In genomic region chr9:57943067-57943466, GRCm38 (mm10) we compare ENCODE assay signal across 13 mouse cellular contexts. TPM values are rescaled to one million over a fixed set of nuclear protein-coding genes. Genes with fewer than 3 reads are reported as not detected.
DNase-seq lines count a peak whose midpoint lies in the region; ATAC-seq and TF ChIP-seq lines count a peak whose summit lies in the region.
"Had no signal": no experiment of that assay in that cellular context is flagged by ENCODE, and none has a peak within 500 bp of the region (broad histone marks: within the 10 kb centered on the region; RNA-seq: fewer than 3 reads in every experiment).

No protein-coding gene starts in this region.

- peak; percentile 97 for DNase-seq in heart, adult 11 months
- DNase-seq in heart, embryonic 10.5 days (ENCODE audit: low spot score): no peak
- no peak for DNase-seq in lung, adult 2 months
- no peak for DNase-seq in lung, postnatal 10 days
- DNase-seq in hindbrain, postnatal 0 days (ENCODE audit: low spot score): no peak
- no peak for DNase-seq in thymus, adult 18-20 months
- DNase-seq: gastrocnemius, postnatal 14 days; kidney, adult 2 months had no signal

- no peak for TF ChIP-seq CTCF in lung, adult 2 months (IDR thresholded peaks at IDR 0.05; ENCODE audit: insufficient read depth, low read length)
- no peak for TF ChIP-seq CTCF in hindbrain, postnatal 0 days (IDR thresholded peaks at IDR 0.05; ENCODE audit: low read depth)

- H3K27me3 ChIP-seq in heart, embryonic 10.5 days (ENCODE audit: insufficient read depth, poor library complexity, severe bottlenecking): peaks cover 99% of the 10 kb centered on the region
- H3K27me3 ChIP-seq in hindbrain, postnatal 0 days (ENCODE audit: insufficient read depth, low read length): no peaks in the 10 kb centered on the region

- TF ChIP-seq POLR2A in lung, adult 2 months (IDR thresholded peaks at IDR 0.05; ENCODE audit: borderline replicate concordance, extremely low read depth, low read depth, low read length): no peak

- no peak overlapping the region for H3K9ac ChIP-seq in hindbrain, postnatal 0 days (replicated peaks; ENCODE audit: low read length)
- H3K9ac ChIP-seq: limb, embryonic 12.5 days; lung, embryonic 15.5 days had no signal

- H3K4me3 ChIP-seq in heart, embryonic 10.5 days: no peak overlapping the region
- peak overlapping the region; percentile 36 for H3K4me3 ChIP-seq in lung, adult 2 months (replicated peaks; ENCODE audit: extremely low read depth, low read depth, low read length)
- peak overlapping the region; percentile 76 for H3K4me3 ChIP-seq in brown adipose tissue, adult 24 weeks (ENCODE audit: insufficient read depth, low read depth, low read length)
- peak overlapping the region; percentile 85; the same call in 1 of the 2 replicates for H3K4me3 ChIP-seq in hindbrain, postnatal 0 days (ENCODE audit: low read length)
- H3K4me3 ChIP-seq: limb, embryonic 12.5 days; lung, embryonic 15.5 days had no signal

- 13% methylated on average over 2 of the region's 2 CpGs for WGBS in heart, embryonic 10.5 days
- WGBS in lung, adult 2 months: 23% methylated on average over 2 of the region's 2 CpGs
- 32% methylated on average over 2 of the region's 2 CpGs for WGBS in hindbrain, postnatal 0 days

- H3K9me3 ChIP-seq in heart, embryonic 10.5 days: no peaks in the 10 kb centered on the region
- no peaks in the 10 kb centered on the region for H3K9me3 ChIP-seq in hindbrain, postnatal 0 days (ENCODE audit: low read length)
- H3K9me3 ChIP-seq: limb, embryonic 12.5 days; lung, embryonic 15.5 days had no signal

- H3K27ac ChIP-seq in heart, embryonic 10.5 days: no peak overlapping the region
- H3K27ac ChIP-seq in brown adipose tissue, adult 24 weeks (replicated peaks; ENCODE audit: low read depth, low read length): peak overlapping the region; percentile 66
- H3K27ac ChIP-seq in hindbrain, postnatal 0 days: no peak overlapping the region
- H3K27ac ChIP-seq: limb, embryonic 12.5 days; lung, embryonic 15.5 days had no signal

- ATAC-seq in hindbrain, postnatal 0 days: no peak
- ATAC-seq: midbrain, embryonic 16.5 days had no signal

- H3K4me2 ChIP-seq in hindbrain, postnatal 0 days (ENCODE audit: low read depth, low read length): peak overlapping the region; percentile 79
- H3K4me2 ChIP-seq: limb, embryonic 12.5 days; lung, embryonic 15.5 days had no signal

- no peaks in the 10 kb centered on the region for H3K36me3 ChIP-seq in heart, embryonic 10.5 days
- no peaks in the 10 kb centered on the region for H3K36me3 ChIP-seq in hindbrain, postnatal 0 days (ENCODE audit: insufficient read depth, low read length)
- H3K36me3 ChIP-seq: limb, embryonic 12.5 days; lung, embryonic 15.5 days had no signal

- H3K4me1 ChIP-seq in heart, embryonic 10.5 days: peaks cover 54% of the 10 kb centered on the region
- peaks cover 16% of the 10 kb centered on the region for H3K4me1 ChIP-seq in lung, adult 2 months (ENCODE audit: control insufficient read depth, insufficient read depth, low read length)
- H3K4me1 ChIP-seq in brown adipose tissue, adult 24 weeks (ENCODE audit: control insufficient read depth, insufficient read depth, insufficient read length, low read length): peaks cover 22% of the 10 kb centered on the region
- H3K4me1 ChIP-seq in hindbrain, postnatal 0 days (ENCODE audit: insufficient read depth, low read length): peaks cover 20% of the 10 kb centered on the region; the same call in 1 of the 2 replicates

RNA-seq across cellular contexts. Expression of gene Sema7a, which starts 3.2 kb away (rescaled TPM):
- 0.16 TPM in 1 of 2 replicates, not detected in the other for polyA plus RNA-seq in heart, embryonic 10.5 days (2016; fragmentation: Nextera tagmentation; extraction: Ambion mirVana)
- polyA plus RNA-seq in lung, adult 2 months (2012; rRNA removed): 69.3 and 90.1 TPM in 2 replicates
- polyA plus RNA-seq in brown adipose tissue, adult 24 weeks (2012; ENCODE audit: insufficient read depth, insufficient read length, missing spikeins): 2.8 and 6.0 TPM in 2 replicates
- total RNA-seq in hindbrain, postnatal 0 days (2014; rRNA removed): 60.2 and 62.8 TPM in 2 replicates
- 4.0 and 4.9 TPM in 2 replicates for polyA plus RNA-seq in hindbrain, postnatal 0 days (2015; fragmentation: Nextera tagmentation; extraction: Ambion mirVana)
- total RNA-seq: MEL had no signal

RNA-seq across cellular contexts. Expression of gene Ubl7, which starts 32.3 kb away (rescaled TPM):
- 110 TPM in 2 replicates for polyA plus RNA-seq in heart, embryonic 10.5 days (2016; fragmentation: Nextera tagmentation; extraction: Ambion mirVana)
- polyA plus RNA-seq in lung, adult 2 months (2012; rRNA removed): 131 and 138 TPM in 2 replicates
- polyA plus RNA-seq in brown adipose tissue, adult 24 weeks (2012; ENCODE audit: insufficient read depth, insufficient read length, missing spikeins): 67.3 and 71.9 TPM in 2 replicates
- 96.6 and 116 TPM in 2 replicates for total RNA-seq in hindbrain, postnatal 0 days (2014; rRNA removed)
- polyA plus RNA-seq in hindbrain, postnatal 0 days (2015; fragmentation: Nextera tagmentation; extraction: Ambion mirVana): 151 and 152 TPM in 2 replicates

Comparison
In these comparisons a context has a peak if more than half of its experiments do, and no peak if none do; other contexts are left out.
1. RNA of gene Sema7a, which starts 3.2 kb away (polyA plus RNA-seq): 69.3 to 90.1 TPM in lung, adult 2 months; 4.0 to 4.9 TPM in hindbrain, postnatal 0 days, 2.8 to 6.0 TPM in brown adipose tissue, adult 24 weeks and 0.16 TPM in heart, embryonic 10.5 days; every median in the first group is over 10 times any median in the second.